Mouse (Mus musculus): ENCODE data around the gene Ptk7.
"Not testable (repeated sequence)": the region's sequence is repeated elsewhere in the genome, so short reads cannot be mapped to it uniquely, and the experiment has no call there.

- not testable (repeated sequence) for TF ChIP-seq CTCF (conservative IDR thresholded peaks at IDR 0.05 in 1 of 2, IDR thresholded peaks at IDR 0.05 in 1 of 2; ENCODE audit: low read depth in 2 of 2, low read length in 2 of 2); EP300 (IDR thresholded peaks at IDR 0.05; ENCODE audit: low read length); NRF1 (IDR thresholded peaks at IDR 0.05; ENCODE audit: low read depth, low read length); JUND (conservative IDR thresholded peaks at IDR 0.05; ENCODE audit: low read depth, low read length); MXI1 (IDR thresholded peaks at IDR 0.05; ENCODE audit: low read depth, low read length); POLR2A (IDR thresholded peaks at IDR 0.05; ENCODE audit: low read depth, low read length); ZC3H11A (IDR thresholded peaks at IDR 0.05; ENCODE audit: low read depth, low read length); MAZ (IDR thresholded peaks at IDR 0.05; ENCODE audit: low read depth, low read length)
Measured at GRCm38 (mm10) chr17:46557321-46557720, 72.0 kb downstream of the Ptk7 start.
